Mouse (Mus musculus) heart, embryonic 15.5 days (tissue): ENCODE measurements at regions not wholly inside any gene's neighbourhood (a gene's known extent, or its start where the extent isn't known, plus 50 kb on each side); places are given as distances from the start of the nearest gene placed in this dataset.
"Not testable (repeated sequence)": the region's sequence is repeated elsewhere in the genome, so short reads cannot be mapped to it uniquely, and the experiment has no call there.

Experiments used
- ATAC-seq: fragments of 200-750 bp; cut with Nextera tagmentation; replicated peaks from 2 replicates; pipeline ENCODE4 v1.8.0; 2017; ENCODE audit warnings: low read depth, moderate TSS enrichment; ENCODE audit not compliant: insufficient number of reproducible peaks, insufficient read depth, low FRiP score
- H3K27ac ChIP-seq: fragments of 300-500 bp; sonication (generic); 2 replicates; pipeline ENCODE4 v1.5.1; 2015; ENCODE audit warnings: mild to moderate bottlenecking, inconsistent platforms
- H3K27me3 ChIP-seq: fragments of 300-500 bp; sonication (generic); 2 replicates; pipeline ENCODE4 v1.6.1; 2015; ENCODE audit warnings: inconsistent platforms
- H3K36me3 ChIP-seq: fragments of 300-500 bp; sonication (generic); 2 replicates; pipeline ENCODE4 v1.6.1; 2015; ENCODE audit warnings: mild to moderate bottlenecking, inconsistent platforms
- H3K4me1 ChIP-seq: fragments of 300-500 bp; sonication (generic); replicated peaks from 2 replicates; pipeline ENCODE4 v1.6.1; 2015; ENCODE audit warnings: inconsistent platforms
- H3K4me2 ChIP-seq: fragments of 300-500 bp; sonication (generic); 2 replicates; pipeline ENCODE4 v1.6.1; 2015; ENCODE audit warnings: inconsistent platforms, mild to moderate bottlenecking, moderate library complexity
- H3K4me3 ChIP-seq: fragments of 300-500 bp; sonication (generic); 2 replicates; pipeline ENCODE4 v1.5.1; 2015; ENCODE audit warnings: mild to moderate bottlenecking, inconsistent platforms
- H3K9ac ChIP-seq: fragments of 300-500 bp; sonication (generic); 2 replicates; pipeline ENCODE4 v1.6.1; 2015; ENCODE audit warnings: mild to moderate bottlenecking, inconsistent platforms
- H3K9me3 ChIP-seq: fragments of 300-500 bp; sonication (generic); replicated peaks from 2 replicates; pipeline ENCODE4 v1.6.1; 2016; ENCODE audit warnings: inconsistent platforms
- WGBS: fragments of 180-500 bp; shearing (Covaris S2); methylation state at CpG from one replicate; pipeline ENCODE4 v1.1.7; 2015; ENCODE audit warnings: mixed read lengths; 5-methylcytosine and 5-hydroxymethylcytosine counted together

- whole genome bisulfite sequencing: 77% methylated on average over 5 of the region's 5 CpGs
- no peak overlapping the region for H3K9ac ChIP-seq
- no peaks in the 10 kb centered on the region for H3K4me1 ChIP-seq
- H3K27me3 ChIP-seq: no peaks in the 10 kb centered on the region
- H3K36me3 ChIP-seq: no peaks in the 10 kb centered on the region
- no peak overlapping the region for H3K27ac ChIP-seq
- H3K4me2 ChIP-seq: no peak overlapping the region
- ATAC-seq: no peak
- no peaks in the 10 kb centered on the region for H3K9me3 ChIP-seq
- H3K4me3 ChIP-seq: no peak overlapping the region
Measured at GRCm38 (mm10) chr3:152040751-152041150, 125.3 kb downstream of the Gipc2 start.

GRCm38 (mm10) chr3:152036819-152037218 lies 129.2 kb downstream of the Gipc2 start:
- H3K4me2 ChIP-seq, H3K27me3 ChIP-seq, H3K4me3 ChIP-seq, H3K4me1 ChIP-seq, H3K36me3 ChIP-seq, H3K9me3 ChIP-seq, H3K27ac ChIP-seq, ATAC-seq, H3K9ac ChIP-seq: not testable (repeated sequence)
- WGBS: 84% methylated on average over 5 of the region's 5 CpGs

- ATAC-seq: no peak
- no peaks in the 10 kb centered on the region for H3K4me1 ChIP-seq
- H3K9ac ChIP-seq: no peak overlapping the region
- no peaks in the 10 kb centered on the region for H3K27me3 ChIP-seq
- no peak overlapping the region for H3K4me3 ChIP-seq
- H3K36me3 ChIP-seq: no peaks in the 10 kb centered on the region
- H3K4me2 ChIP-seq: no peak overlapping the region
- no peak overlapping the region for H3K27ac ChIP-seq
- H3K9me3 ChIP-seq: no peaks in the 10 kb centered on the region
- 72% methylated on average over 5 of the region's 5 CpGs for WGBS
Measured at GRCm38 (mm10) chr3:152035416-152035815, 130.6 kb downstream of the Gipc2 start.

- Histone ChIP-seq H3K27ac (no peak overlapping the region), H3K4me3 (no peak overlapping the region), H3K27me3 (no peaks in the 10 kb centered on the region), H3K9me3 (no peaks in the 10 kb centered on the region), H3K36me3 (no peaks in the 10 kb centered on the region), H3K9ac (no peak overlapping the region), H3K4me2 (no peak overlapping the region), H3K4me1 (no peaks in the 10 kb centered on the region)
- 76% methylated on average over 10 of the region's 10 CpGs for WGBS
- no peak for ATAC-seq
Measured at GRCm38 (mm10) chr3:152034686-152035085, 131.3 kb downstream of the Gipc2 start.

- WGBS: 75% methylated on average over 2 of the region's 2 CpGs
- H3K9ac ChIP-seq: no peak overlapping the region
- H3K27ac ChIP-seq: no peak overlapping the region
- no peaks in the 10 kb centered on the region for H3K27me3 ChIP-seq
- no peaks in the 10 kb centered on the region for H3K36me3 ChIP-seq
- no peak overlapping the region for H3K4me2 ChIP-seq
- no peak overlapping the region for H3K4me3 ChIP-seq
- 0 out of 2 replicates have a peak, but pooled peaks cover under 1% of the 10 kb centered on the region for H3K4me1 ChIP-seq
- no peaks in the 10 kb centered on the region for H3K9me3 ChIP-seq
- ATAC-seq: no peak
Measured at GRCm38 (mm10) chr3:152034221-152034620, 131.8 kb downstream of the Gipc2 start.

- no peak overlapping the region for H3K4me3 ChIP-seq
- WGBS: 54% methylated on average over 3 of the region's 3 CpGs
- H3K36me3 ChIP-seq: no peaks in the 10 kb centered on the region
- H3K9ac ChIP-seq: no peak overlapping the region
- ATAC-seq: no peak
- H3K27me3 ChIP-seq: no peaks in the 10 kb centered on the region
- H3K27ac ChIP-seq: no peak overlapping the region
- 0 out of 2 replicates have a peak, but pooled peaks cover 3% of the 10 kb centered on the region for H3K4me1 ChIP-seq
- H3K9me3 ChIP-seq: no peaks in the 10 kb centered on the region
- H3K4me2 ChIP-seq: no peak overlapping the region
Measured at GRCm38 (mm10) chr3:152032663-152033318, 133.2 kb downstream of the Gipc2 start.

- no peak overlapping the region for H3K4me3 ChIP-seq
- H3K27me3 ChIP-seq: no peaks in the 10 kb centered on the region
Measured at GRCm38 (mm10) chr3:152028695-152029094, 137.3 kb downstream of the Gipc2 start.

GRCm38 (mm10) chr3:152026034-152026433 lies 140.0 kb downstream of the Gipc2 start:
- H3K9me3 ChIP-seq: no peaks in the 10 kb centered on the region
- 0 out of 2 replicates have a peak, but pooled peaks cover 3% of the 10 kb centered on the region for H3K4me1 ChIP-seq
- no peak overlapping the region for H3K4me3 ChIP-seq
- H3K9ac ChIP-seq: no peak overlapping the region
- no peak for ATAC-seq
- no peak overlapping the region for H3K4me2 ChIP-seq
- H3K27me3 ChIP-seq: no peaks in the 10 kb centered on the region
- H3K27ac ChIP-seq: no peak overlapping the region
- no peaks in the 10 kb centered on the region for H3K36me3 ChIP-seq
- 89% methylated on average over 4 of the region's 4 CpGs for WGBS

More at GRCm38 (mm10) chr3:152028695-152029094, 137.3 kb downstream of the Gipc2 start:
- 62% methylated on average over 1 of the region's 1 CpGs for WGBS
- no peak overlapping the region for H3K27ac ChIP-seq
- no peaks in the 10 kb centered on the region for H3K9me3 ChIP-seq
- no peak overlapping the region for H3K4me2 ChIP-seq
- ATAC-seq: no peak
- no peak overlapping the region for H3K9ac ChIP-seq
- no peaks in the 10 kb centered on the region for H3K36me3 ChIP-seq
- H3K4me1 ChIP-seq: 0 out of 2 replicates have a peak, but pooled peaks cover 3% of the 10 kb centered on the region

- H3K4me3 ChIP-seq: no peak overlapping the region
- ATAC-seq: no peak
- WGBS: 75% methylated on average over 8 of the region's 8 CpGs
- H3K36me3 ChIP-seq: no peaks in the 10 kb centered on the region
- no peak overlapping the region for H3K4me2 ChIP-seq
- H3K9ac ChIP-seq: no peak overlapping the region
- no peaks in the 10 kb centered on the region for H3K9me3 ChIP-seq
- H3K27me3 ChIP-seq: no peaks in the 10 kb centered on the region
- H3K4me1 ChIP-seq: 0 out of 2 replicates have a peak, but pooled peaks cover 3% of the 10 kb centered on the region
- H3K27ac ChIP-seq: no peak overlapping the region
Measured at GRCm38 (mm10) chr3:152025122-152025521, 140.9 kb downstream of the Gipc2 start.

GRCm38 (mm10) chr3:152006747-152007146 lies 159.3 kb downstream of the Gipc2 start:
- Histone ChIP-seq H3K4me3 (no peak overlapping the region), H3K9ac (no peak overlapping the region), H3K4me2 (no peak overlapping the region), H3K27me3 (no peaks in the 10 kb centered on the region), H3K27ac (no peak overlapping the region), H3K9me3 (no peaks in the 10 kb centered on the region), H3K36me3 (no peaks in the 10 kb centered on the region), H3K4me1 (no peaks in the 10 kb centered on the region)
- no peak for ATAC-seq
- 76% methylated on average over 4 of the region's 4 CpGs for WGBS

GRCm38 (mm10) chr3:152005366-152006025 lies 160.5 kb downstream of the Gipc2 start:
- no peaks in the 10 kb centered on the region for H3K27me3 ChIP-seq
- no peaks in the 10 kb centered on the region for H3K36me3 ChIP-seq
- no peak overlapping the region for H3K9ac ChIP-seq
- no peaks in the 10 kb centered on the region for H3K4me1 ChIP-seq
- H3K4me3 ChIP-seq: no peak overlapping the region
- ATAC-seq: no peak
- H3K27ac ChIP-seq: no peak overlapping the region
- no peak overlapping the region for H3K4me2 ChIP-seq
- WGBS: 74% methylated on average over 3 of the region's 3 CpGs
- no peaks in the 10 kb centered on the region for H3K9me3 ChIP-seq
